Mouse (Mus musculus) mouse embryonic stem cell (cell line): Measurements from ENCODE around the gene Kif13a.

Experiments used
- in situ Hi-C, 2 experiments: fragments of 300-500 bp; cut with MboI; formaldehyde crosslinking; loops; 1 replicate in 1 of 2; 3 replicates in 1 of 2; pipeline ENCODE4 v1.14.3; 2019 to 2020; ENCODE audit warnings: low sequenced_read_pairs in 2 of 2, low pct_unique_long_range_greater_than_20kb in 1 of 2, mixed read lengths in 1 of 2; ENCODE audit not compliant: unreplicated experiment in 1 of 2

Gene Kif13a

GRCm38 (mm10) chr13:46725227-46725626, 204.4 kb downstream of the Kif13a start:
- in situ Hi-C loops = no loop called here

- in situ Hi-C loops = no loop called here
Measured at GRCm38 (mm10) chr13:46724371-46724770, 205.3 kb downstream of the Kif13a start.

DNA sequence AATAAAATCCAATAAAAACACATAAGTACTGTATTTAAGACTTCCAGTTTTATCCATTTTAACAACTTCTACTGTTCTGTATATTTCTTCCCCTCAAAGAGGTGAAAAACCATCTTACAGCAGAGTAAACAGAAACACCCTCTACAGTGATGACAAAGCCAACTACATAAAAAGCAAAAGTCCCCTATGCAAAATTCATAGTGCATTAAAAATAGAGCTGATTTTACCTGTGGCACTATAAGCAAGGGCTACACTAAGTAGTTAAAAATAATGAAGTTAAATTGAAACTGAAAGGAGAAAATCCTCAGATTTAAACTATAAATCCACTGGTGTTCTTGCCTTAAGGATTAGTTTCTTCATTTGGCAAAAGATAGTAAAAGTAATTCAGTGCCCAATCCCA, 208.7 kb downstream of the Kif13a start:
- in situ Hi-C loops = no loop called here

DNA sequence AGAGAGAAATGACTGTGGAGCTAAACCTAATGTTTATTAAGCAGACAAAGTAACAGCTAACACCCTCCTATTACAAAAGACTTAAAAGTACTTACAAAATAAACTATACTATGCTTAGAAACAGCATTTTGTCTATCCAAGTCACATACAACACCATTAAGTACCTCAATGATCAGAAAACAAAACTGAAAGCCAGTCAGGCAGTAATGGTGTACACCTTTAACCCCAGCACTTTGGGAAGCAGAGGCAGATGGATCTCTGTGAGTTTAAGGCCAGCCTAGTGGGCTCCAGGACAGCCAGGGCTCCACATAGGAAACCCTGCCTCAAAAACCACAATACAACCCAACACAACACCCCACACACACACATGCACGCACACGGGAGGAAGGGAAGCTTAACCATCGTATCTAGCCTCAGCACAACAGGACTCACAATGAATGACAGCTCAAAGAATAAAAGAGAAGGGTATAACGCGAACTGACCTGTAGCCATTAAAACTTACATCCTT, 210.7 kb downstream of the Kif13a start:
- in situ Hi-C loops = no loop called here

GRCm38 (mm10) chr13:46715976-46716639, 213.6 kb downstream of the Kif13a start:
- in situ Hi-C loops = no loop called here

DNA sequence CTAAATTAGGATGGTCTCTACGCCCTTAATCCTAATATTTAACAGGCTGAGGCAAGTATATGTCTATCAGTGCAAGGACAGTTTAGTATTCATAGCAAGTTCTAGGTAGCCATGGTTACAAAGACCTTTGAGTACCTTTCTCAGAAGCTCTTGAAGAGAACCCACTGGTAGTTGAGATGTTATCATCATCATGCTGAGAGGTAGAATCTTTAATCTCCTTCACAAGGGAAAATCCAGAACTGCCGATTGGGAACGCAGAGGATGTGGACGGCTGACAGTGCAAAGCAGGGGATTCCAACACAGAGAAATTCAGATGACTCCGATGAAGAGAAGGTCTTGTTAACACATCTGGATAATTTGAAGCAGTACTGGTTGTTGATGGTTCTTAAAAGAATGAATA, 216.2 kb downstream of the Kif13a start:
- in situ Hi-C loops = no loop called here

DNA sequence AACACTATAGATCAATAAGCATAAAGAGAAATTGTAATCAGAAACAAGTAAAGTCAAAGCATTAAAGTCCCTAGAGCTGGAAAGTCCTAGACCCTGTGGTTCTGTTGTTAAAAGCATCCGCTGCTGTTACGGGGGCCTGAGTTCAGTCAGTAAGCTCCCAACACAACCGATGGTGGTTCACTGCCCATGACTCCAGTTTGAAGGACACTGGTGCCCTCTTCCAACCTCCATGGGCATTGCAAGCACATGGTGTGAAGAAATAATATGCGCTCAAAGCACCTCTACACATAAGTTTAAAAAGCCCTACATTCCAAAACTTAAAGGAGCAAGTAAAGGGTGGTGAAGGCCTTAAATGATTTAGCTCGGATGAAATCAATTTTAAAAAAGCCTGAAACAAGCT, 226.5 kb downstream of the Kif13a start:
- in situ Hi-C loops = no loop called here

- in situ Hi-C loops = no loop called here
Measured at GRCm38 (mm10) chr13:46701486-46701885, 228.2 kb downstream of the Kif13a start.

DNA sequence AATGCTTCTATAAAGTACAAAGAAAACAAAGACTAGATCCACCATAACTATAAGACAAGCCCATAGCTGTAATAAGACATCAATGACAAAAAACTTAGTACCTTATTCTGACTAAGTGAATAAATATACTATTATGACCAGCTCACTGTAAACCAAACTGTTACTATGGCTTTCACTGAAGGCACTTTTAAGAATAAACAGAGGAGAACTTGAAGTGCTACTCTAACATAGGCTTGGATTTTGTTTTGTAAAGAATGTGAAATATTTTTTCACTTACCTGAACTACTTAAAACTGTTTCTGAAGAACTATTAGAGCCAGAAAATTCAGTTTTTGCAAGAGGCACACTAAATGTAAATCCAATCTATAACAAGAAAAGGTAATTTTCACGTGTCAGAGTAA, 230.3 kb downstream of the Kif13a start:
- in situ Hi-C loops = loop anchor here in 1 of 2 experiments (25.0 kb wide), 1 partner anchor 388 kb away; no protein-coding TSS in a partner anchor
